ENCODE assay signal across 7 mouse cellular contexts in the genomic region with DNA sequence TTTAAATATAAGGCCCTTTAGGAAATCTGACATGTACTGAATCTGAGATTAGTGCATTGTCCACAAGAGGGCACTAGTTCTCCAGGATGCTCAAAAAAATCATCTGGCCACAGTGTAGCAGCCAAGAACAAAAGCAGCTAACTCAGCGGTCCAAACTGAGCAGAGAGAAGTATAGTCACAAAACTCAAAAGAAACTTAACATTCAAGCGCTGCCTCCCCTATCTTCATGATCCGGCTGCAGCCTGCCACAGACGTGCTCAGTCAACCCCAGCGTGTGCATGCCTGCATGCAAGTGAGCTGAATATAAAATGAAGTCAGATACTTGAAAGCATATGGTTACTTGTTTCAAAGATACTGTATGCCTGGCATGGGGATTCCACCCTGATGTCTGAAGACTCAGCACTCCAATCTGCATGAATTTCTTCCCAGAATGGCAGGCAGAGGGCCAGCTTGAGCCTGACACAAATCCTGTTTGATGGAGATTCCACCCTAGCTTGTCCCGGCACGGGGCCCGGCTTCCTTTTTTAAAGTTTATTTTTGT. TPM values are rescaled to one million over a fixed set of nuclear protein-coding genes. Genes with fewer than 3 reads are reported as not detected.
DNase-seq lines count a peak whose midpoint lies in the region; ATAC-seq and TF ChIP-seq lines count a peak whose summit lies in the region.

No protein-coding gene starts in this region.

- TF ChIP-seq EP300 in heart, postnatal 0 days (IDR thresholded peaks at IDR 0.05; ENCODE audit: low read depth), result no peak

- TF ChIP-seq POLR2A in embryonic fibroblast, embryonic 13.5 days (IDR thresholded peaks at IDR 0.05; ENCODE audit: low read depth, low read length), result no peak

- ATAC-seq in G1E (ENCODE audit: extremely low read depth, insufficient number of reproducible peaks, low FRiP score, poor library complexity, severe bottlenecking), result no peak
- ATAC-seq in heart, postnatal 0 days (ENCODE audit: insufficient read depth, low read depth), result peak; percentile 67; the same call in 1 of the 2 replicates
- no peak for ATAC-seq in liver, embryonic 15.5 days (ENCODE audit: insufficient read depth)
- ATAC-seq in neural tube, embryonic 11.5 days (ENCODE audit: insufficient read depth, low FRiP score, low TSS enrichment), result 0 out of 2 replicates have a peak, but pooled peaks have one; percentile 53

- H3K36me3 ChIP-seq in G1E (replicated peaks), result no peaks in the 10 kb centered on the region
- no peaks in the 10 kb centered on the region for H3K36me3 ChIP-seq in heart, postnatal 0 days (replicated peaks; ENCODE audit: control insufficient read depth, insufficient read depth, low read length)
- no peaks in the 10 kb centered on the region for H3K36me3 ChIP-seq in liver, embryonic 15.5 days (replicated peaks)
- H3K36me3 ChIP-seq in neural tube, embryonic 11.5 days (ENCODE audit: control insufficient read depth, insufficient read depth, low read length), result no peaks in the 10 kb centered on the region

- H3K4me3 ChIP-seq in G1E (ENCODE audit: low read depth, low read length), result no peak overlapping the region
- no peak overlapping the region for H3K4me3 ChIP-seq in embryonic fibroblast, embryonic 13.5 days (ENCODE audit: insufficient read depth, low read length)
- H3K4me3 ChIP-seq in heart, postnatal 0 days (ENCODE audit: low read depth, low read length), result no peak overlapping the region
- no peak overlapping the region for H3K4me3 ChIP-seq in liver, embryonic 15.5 days (replicated peaks)
- H3K4me3 ChIP-seq in neural tube, embryonic 11.5 days (ENCODE audit: low read depth, low read length), result no peak overlapping the region

- WGBS in heart, postnatal 0 days, result 28% methylated on average over 8 of the region's 8 CpGs
- 32% methylated on average over 8 of the region's 8 CpGs for WGBS in liver, embryonic 15.5 days (ENCODE audit: insufficient replicate concordance)
- WGBS in neural tube, embryonic 11.5 days, result 45% methylated on average over 8 of the region's 8 CpGs

- no peaks in the 10 kb centered on the region for H3K9me3 ChIP-seq in G1E (replicated peaks)
- H3K9me3 ChIP-seq in heart, postnatal 0 days (replicated peaks; ENCODE audit: control insufficient read depth, low read length), result no peaks in the 10 kb centered on the region
- no peaks in the 10 kb centered on the region for H3K9me3 ChIP-seq in liver, embryonic 15.5 days (replicated peaks)
- no peaks in the 10 kb centered on the region for H3K9me3 ChIP-seq in neural tube, embryonic 11.5 days (ENCODE audit: control insufficient read depth, low read length)

- peaks cover 10% of the 10 kb centered on the region for H3K4me1 ChIP-seq in G1E (ENCODE audit: insufficient read depth, low read depth, low read length)
- peaks cover 12% of the 10 kb centered on the region for H3K4me1 ChIP-seq in embryonic fibroblast, embryonic 13.5 days (ENCODE audit: control insufficient read depth, insufficient read depth, low read length)
- H3K4me1 ChIP-seq in heart, postnatal 0 days (ENCODE audit: control insufficient read depth, insufficient read depth), result peaks cover 22% of the 10 kb centered on the region
- peaks cover 20% of the 10 kb centered on the region for H3K4me1 ChIP-seq in liver, embryonic 15.5 days (replicated peaks)
- H3K4me1 ChIP-seq in neural tube, embryonic 11.5 days (ENCODE audit: control insufficient read depth, insufficient read depth, low read length), result 0 out of 2 replicates have a peak, but pooled peaks cover 3% of the 10 kb centered on the region

- peak overlapping the region; percentile 29 for H3K4me2 ChIP-seq in heart, postnatal 0 days (ENCODE audit: low read depth, low read length)
- H3K4me2 ChIP-seq in liver, embryonic 15.5 days, result peak overlapping the region; percentile 40
- H3K4me2 ChIP-seq in neural tube, embryonic 11.5 days (ENCODE audit: low read depth), result no peak overlapping the region

- DNase-seq in G1E (ENCODE audit: low spot score), result peak; percentile 34
- peak; percentile 91 for DNase-seq in brain, adult 2 months (ENCODE audit: low read depth, low spot score)
- peak; percentile 87 for DNase-seq in heart, postnatal 0 days (ENCODE audit: low spot score)
- DNase-seq in kidney, postnatal 4 days, result peak; percentile 47 to 65
- DNase-seq in neural tube, embryonic 11.5 days (ENCODE audit: low spot score), result peak; percentile 53

- peaks cover 30% of the 10 kb centered on the region for H3K27me3 ChIP-seq in G1E (ENCODE audit: insufficient read depth, low read length)
- no peaks in the 10 kb centered on the region for H3K27me3 ChIP-seq in heart, postnatal 0 days (ENCODE audit: control insufficient read depth, insufficient read depth, low read length)
- 0 out of 2 replicates have a peak, but pooled peaks cover 11% of the 10 kb centered on the region for H3K27me3 ChIP-seq in liver, embryonic 15.5 days
- no peaks in the 10 kb centered on the region for H3K27me3 ChIP-seq in neural tube, embryonic 11.5 days (ENCODE audit: control insufficient read depth, insufficient read depth, low read length)

- no peak overlapping the region for H3K9ac ChIP-seq in heart, postnatal 0 days (replicated peaks; ENCODE audit: low read depth, low read length)
- H3K9ac ChIP-seq in liver, embryonic 15.5 days, result peak overlapping the region; percentile 10; the same call in 1 of the 2 replicates
- no peak overlapping the region for H3K9ac ChIP-seq in neural tube, embryonic 11.5 days (ENCODE audit: low read length)

- peak overlapping the region; percentile 60 for H3K27ac ChIP-seq in embryonic fibroblast, embryonic 13.5 days (ENCODE audit: insufficient read depth, low read length)
- peak overlapping the region; percentile 28; the same call in 1 of the 2 replicates for H3K27ac ChIP-seq in heart, postnatal 0 days (ENCODE audit: low read depth)
- no peak overlapping the region for H3K27ac ChIP-seq in liver, embryonic 15.5 days (replicated peaks)
- H3K27ac ChIP-seq in neural tube, embryonic 11.5 days (ENCODE audit: low read depth, low read length), result no peak overlapping the region

- TF ChIP-seq CTCF in G1E (IDR thresholded peaks at IDR 0.05; ENCODE audit: low read depth, low read length), result peak; percentile 28
- TF ChIP-seq CTCF in embryonic fibroblast, embryonic 13.5 days (IDR thresholded peaks at IDR 0.05; ENCODE audit: borderline replicate concordance, insufficient read depth, low read length), result no peak
- peak; percentile 83 for TF ChIP-seq CTCF in heart, postnatal 0 days (IDR thresholded peaks at IDR 0.05; ENCODE audit: low read depth)

RNA-seq across cellular contexts. Expression of a gene that starts 8.0 kb away (rescaled TPM):
- total RNA-seq in G1E (2014; fragmentation: Nextera tagmentation), result not detected in 2 replicates
- 0.81 and 0.98 TPM in 2 replicates for total RNA-seq in G1E (2017)
- not detected in 2 replicates for polyA plus RNA-seq in G1E (2012)
- 17.5 and 20.6 TPM in 2 replicates for polyA plus RNA-seq in embryonic fibroblast, embryonic 13.5 days (2011; ENCODE audit: insufficient read length, low read depth, missing spikeins)
- 6.1 and 11.0 TPM in 2 replicates for total RNA-seq in heart, postnatal 0 days (2014; rRNA removed; ENCODE audit: low replicate concordance)
- polyA plus RNA-seq in heart, postnatal 0 days (2015; fragmentation: Nextera tagmentation; extraction: Ambion mirVana), result 4.9 and 6.0 TPM in 2 replicates
- polyA plus RNA-seq in liver, embryonic 15.5 days (2015; fragmentation: Nextera tagmentation; extraction: Ambion mirVana), result 4.8 and 5.6 TPM in 2 replicates
- polyA plus RNA-seq in neural tube, embryonic 11.5 days (2014; fragmentation: Nextera tagmentation; extraction: Ambion mirVana), result 107 and 115 TPM in 2 replicates

Comparison
In these comparisons a context has a peak if more than half of its experiments do, and no peak if none do; other contexts are left out.
1. ATAC-seq: peak in heart, postnatal 0 days (single experiment) and neural tube, embryonic 11.5 days (single experiment); none in G1E (single experiment) and liver, embryonic 15.5 days (single experiment).
2. DNase-seq: peak in every context shown above with its lines; median percentile 91 in brain, adult 2 months; 87 in heart, postnatal 0 days; 56 in kidney, postnatal 4 days; 53 in neural tube, embryonic 11.5 days; 34 in G1E.
3. H3K27ac ChIP-seq: peak in embryonic fibroblast, embryonic 13.5 days (single experiment) and heart, postnatal 0 days (single experiment); none in liver, embryonic 15.5 days (single experiment) and neural tube, embryonic 11.5 days (single experiment).